Mouse (Mus musculus) intestine, embryonic 16.5 days (tissue): Measurements from ENCODE around the gene Dppa1. TPM values are rescaled to one million over a fixed set of nuclear protein-coding genes. Genes with fewer than 3 reads are reported as not detected.
"Not testable (repeated sequence)": the region's sequence is repeated elsewhere in the genome, so short reads cannot be mapped to it uniquely, and the experiment has no call there.

ENCODE experiments used
- ATAC-seq: fragments of 200-750 bp; cut with Nextera tagmentation; 2 replicates; pipeline ENCODE4 v1.8.0; 2017; ENCODE audit warnings: moderate TSS enrichment, moderate library complexity
- H3K27ac ChIP-seq: fragments of 300-500 bp; sonication (generic); 2 replicates; pipeline ENCODE4 v1.5.1; 2014; ENCODE audit warnings: mild to moderate bottlenecking, low read length
- H3K27me3 ChIP-seq: fragments of 300-500 bp; sonication (generic); replicated peaks from 2 replicates; pipeline ENCODE4 v1.6.1; 2014; ENCODE audit warnings: low read length, control low read depth, mixed read lengths; ENCODE audit not compliant: control insufficient read depth, insufficient read depth
- H3K36me3 ChIP-seq: fragments of 300-500 bp; sonication (generic); 2 replicates; pipeline ENCODE4 v1.6.1; 2014; ENCODE audit warnings: low read length, control low read depth; ENCODE audit not compliant: control insufficient read depth, insufficient read depth
- H3K4me1 ChIP-seq: fragments of 300-500 bp; sonication (generic); 2 replicates; pipeline ENCODE4 v1.6.1; 2014; ENCODE audit warnings: low read length, control low read depth, mixed read lengths; ENCODE audit not compliant: control insufficient read depth, insufficient read depth
- H3K4me2 ChIP-seq: fragments of 300-500 bp; sonication (generic); 2 replicates; pipeline ENCODE4 v1.6.1; 2014; ENCODE audit warnings: low read depth, low read length, control low read depth
- H3K4me3 ChIP-seq: fragments of 300-500 bp; sonication (generic); 2 replicates; pipeline ENCODE4 v1.5.1; 2014; ENCODE audit warnings: mild to moderate bottlenecking, low read length
- H3K9ac ChIP-seq: fragments of 300-500 bp; sonication (generic); 2 replicates; pipeline ENCODE4 v1.6.1; 2014; ENCODE audit warnings: low read depth, low read length
- H3K9me3 ChIP-seq: fragments of 300-500 bp; sonication (generic); 2 replicates; pipeline ENCODE4 v1.6.1; 2016; ENCODE audit warnings: low read length, control low read depth; ENCODE audit not compliant: control insufficient read depth
- WGBS: fragments of 180-500 bp; shearing (Covaris S2); extraction: QIAGEN DNeasy Blood & Tissue Kit; methylation state at CpG from one replicate; pipeline ENCODE4 v1.1.7; 2014; 5-methylcytosine and 5-hydroxymethylcytosine counted together
- polyA plus RNA-seq: library from polyadenylated mRNA; unstranded; fragments of >200 nt; fragmentation: Nextera tagmentation; extraction: Ambion mirVana; gene quantifications from 2 replicates; pipeline ENCODE4 v1.2.1, GENCODE M21; 2015

Dppa1 gene
- not detected in 2 replicates for polyA plus RNA-seq

GRCm38 (mm10) chr11:46629211-46629795 is at the start of gene Dppa1:
Gene Dppa1, minus strand, starts transcription at chr11:46629261.
- WGBS, result 50% methylated on average over 2 of the region's 2 CpGs
- no peak for ATAC-seq
- no peaks in the 10 kb centered on the region for H3K9me3 ChIP-seq

GRCm38 (mm10) chr11:46667938-46668337 is 38.9 kb upstream of the Dppa1 start:
- Histone ChIP-seq H3K4me1 (no peaks in the 10 kb centered on the region), H3K27me3 (no peaks in the 10 kb centered on the region), H3K36me3 (no peaks in the 10 kb centered on the region), H3K9ac (no peak overlapping the region), H3K4me3 (no peak overlapping the region), H3K27ac (no peak overlapping the region), H3K4me2 (no peak overlapping the region), H3K9me3 (no peaks in the 10 kb centered on the region)
- WGBS, result 75% methylated on average over 2 of the region's 2 CpGs
- no peak for ATAC-seq

More at GRCm38 (mm10) chr11:46629211-46629795, at the start of gene Dppa1:
- no peaks in the 10 kb centered on the region for H3K27me3 ChIP-seq
- H3K36me3 ChIP-seq, result no peaks in the 10 kb centered on the region
- no peak within 1 kb of the TSS for H3K27ac ChIP-seq
- H3K4me3 ChIP-seq, result no peak within 1 kb of the TSS
- no peak within 1 kb of the TSS for H3K9ac ChIP-seq
- H3K4me2 ChIP-seq, result no peak within 1 kb of the TSS
- H3K4me1 ChIP-seq, result no peaks in the 10 kb centered on the region

GRCm38 (mm10) chr11:46667105-46667504 is 38.0 kb upstream of the Dppa1 start:
- no peaks in the 10 kb centered on the region for H3K36me3 ChIP-seq
- no peaks in the 10 kb centered on the region for H3K9me3 ChIP-seq
- no peak overlapping the region for H3K27ac ChIP-seq
- 95% methylated on average over 3 of the region's 3 CpGs for WGBS
- no peak for ATAC-seq
- H3K4me1 ChIP-seq, result no peaks in the 10 kb centered on the region
- H3K4me2 ChIP-seq, result no peak overlapping the region
- H3K4me3 ChIP-seq, result no peak overlapping the region
- H3K9ac ChIP-seq, result no peak overlapping the region
- H3K27me3 ChIP-seq, result no peaks in the 10 kb centered on the region

GRCm38 (mm10) chr11:46665599-46666522 is 36.8 kb upstream of the Dppa1 start:
- no peaks in the 10 kb centered on the region for H3K27me3 ChIP-seq
- ATAC-seq, result no peak
- 68% methylated on average over 6 of the region's 6 CpGs for WGBS
- H3K4me1 ChIP-seq, result no peaks in the 10 kb centered on the region
- no peak overlapping the region for H3K4me2 ChIP-seq
- H3K9me3 ChIP-seq, result no peaks in the 10 kb centered on the region
- no peak overlapping the region for H3K9ac ChIP-seq
- H3K27ac ChIP-seq, result no peak overlapping the region
- no peak overlapping the region for H3K4me3 ChIP-seq
- H3K36me3 ChIP-seq, result no peaks in the 10 kb centered on the region

GRCm38 (mm10) chr11:46663215-46663614 is 34.2 kb upstream of the Dppa1 start:
- 68% methylated on average over 4 of the region's 4 CpGs for WGBS
- H3K9me3 ChIP-seq, result no peaks in the 10 kb centered on the region
- no peak overlapping the region for H3K4me2 ChIP-seq
- H3K4me3 ChIP-seq, result no peak overlapping the region
- ATAC-seq, result no peak
- no peak overlapping the region for H3K27ac ChIP-seq
- H3K9ac ChIP-seq, result no peak overlapping the region
- H3K36me3 ChIP-seq, result no peaks in the 10 kb centered on the region
- H3K4me1 ChIP-seq, result no peaks in the 10 kb centered on the region
- H3K27me3 ChIP-seq, result no peaks in the 10 kb centered on the region

GRCm38 (mm10) chr11:46652476-46652875 is 23.4 kb upstream of the Dppa1 start:
- Histone ChIP-seq H3K36me3 (no peaks in the 10 kb centered on the region), H3K4me1 (no peaks in the 10 kb centered on the region), H3K27ac (no peak overlapping the region), H3K4me3 (no peak overlapping the region), H3K4me2 (no peak overlapping the region), H3K9me3 (no peaks in the 10 kb centered on the region), H3K9ac (no peak overlapping the region), H3K27me3 (no peaks in the 10 kb centered on the region)
- 86% methylated on average over 3 of the region's 3 CpGs for WGBS
- no peak for ATAC-seq

- H3K36me3 ChIP-seq, ATAC-seq, H3K4me1 ChIP-seq, H3K4me3 ChIP-seq, H3K27me3 ChIP-seq, H3K9me3 ChIP-seq, H3K9ac ChIP-seq, H3K27ac ChIP-seq, H3K4me2 ChIP-seq: not testable (repeated sequence)
- 71% methylated on average over 3 of the region's 3 CpGs for WGBS
These were observed 20.6 kb upstream of the Dppa1 start for GRCm38 (mm10) chr11:46649655-46650054.

GRCm38 (mm10) chr11:46644824-46645223 is 15.8 kb upstream of the Dppa1 start:
- no peak for ATAC-seq
- H3K4me1 ChIP-seq, result no peaks in the 10 kb centered on the region
- no peak overlapping the region for H3K4me3 ChIP-seq
- no peak overlapping the region for H3K4me2 ChIP-seq
- no peaks in the 10 kb centered on the region for H3K36me3 ChIP-seq
- H3K27me3 ChIP-seq, result no peaks in the 10 kb centered on the region
- no peak overlapping the region for H3K27ac ChIP-seq
- H3K9me3 ChIP-seq, result no peaks in the 10 kb centered on the region
- no peak overlapping the region for H3K9ac ChIP-seq
- 63% methylated on average over 1 of the region's 1 CpGs for WGBS

GRCm38 (mm10) chr11:46636568-46636967 is 7.5 kb upstream of the Dppa1 start:
- 75% methylated on average over 3 of the region's 3 CpGs for WGBS
- ATAC-seq, result no peak
- H3K9ac ChIP-seq, result no peak overlapping the region
- H3K27me3 ChIP-seq, result no peaks in the 10 kb centered on the region
- no peaks in the 10 kb centered on the region for H3K36me3 ChIP-seq
- no peak overlapping the region for H3K27ac ChIP-seq
- no peak overlapping the region for H3K4me2 ChIP-seq
- H3K4me1 ChIP-seq, result no peaks in the 10 kb centered on the region
- H3K9me3 ChIP-seq, result no peaks in the 10 kb centered on the region
- H3K4me3 ChIP-seq, result no peak overlapping the region
